Mouse (Mus musculus): ENCODE results near the gene Hapln2. TPM values are rescaled to one million over a fixed set of nuclear protein-coding genes. Genes with fewer than 3 reads are reported as not detected.

The Hapln2 gene
- polyA plus RNA-seq, 1 experiment: 28.5 TPM

DNA sequence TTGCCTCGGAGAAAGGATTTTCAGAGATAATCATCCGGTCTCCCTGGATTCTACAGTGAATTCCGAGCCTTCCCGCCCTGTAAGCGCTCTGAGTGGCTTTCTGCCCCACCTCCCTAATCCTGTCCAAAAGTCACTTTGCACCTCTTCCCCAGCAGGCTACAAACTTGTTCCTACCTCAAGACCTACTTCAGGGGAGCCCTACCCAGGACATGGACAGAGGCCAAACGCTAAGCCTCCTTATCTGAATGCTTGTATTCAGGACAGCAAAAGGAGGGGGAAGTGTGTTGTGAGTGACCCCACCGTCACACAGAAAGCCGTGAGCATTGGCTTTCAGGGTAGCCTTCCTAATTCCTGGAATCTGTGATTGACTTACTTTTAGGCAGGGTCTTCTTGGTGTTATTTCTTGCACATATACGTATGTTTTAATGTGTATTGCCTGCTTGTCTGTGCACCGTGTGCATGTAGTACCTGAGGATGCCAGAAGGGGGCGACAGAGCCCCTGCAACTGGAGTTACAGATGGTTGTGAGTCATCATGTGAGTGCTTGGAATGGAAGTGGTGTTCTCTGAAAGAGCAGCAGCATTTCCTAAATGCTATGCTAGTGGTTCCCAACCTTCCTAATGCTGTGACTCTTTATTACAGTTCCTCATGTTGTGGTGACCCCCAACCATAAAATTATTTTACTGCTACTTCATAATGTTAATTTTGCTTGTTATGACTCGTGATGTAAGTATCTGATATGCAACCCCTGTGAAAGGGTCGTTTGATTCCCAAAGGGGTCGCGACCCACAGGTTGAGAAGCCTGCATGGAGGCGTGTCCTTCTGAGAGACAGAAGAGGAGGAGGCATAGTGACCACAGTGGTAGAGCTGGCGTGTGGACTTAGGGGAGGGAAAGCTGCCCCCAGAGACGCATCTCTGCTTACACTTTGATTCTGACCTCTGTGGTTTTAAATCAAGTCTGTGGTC, 21.3 kb downstream of the Hapln2 start:
- no peak for DNase-seq (ENCODE audit: extremely low spot score in 1 of 2, low spot score in 1 of 2)

DNA sequence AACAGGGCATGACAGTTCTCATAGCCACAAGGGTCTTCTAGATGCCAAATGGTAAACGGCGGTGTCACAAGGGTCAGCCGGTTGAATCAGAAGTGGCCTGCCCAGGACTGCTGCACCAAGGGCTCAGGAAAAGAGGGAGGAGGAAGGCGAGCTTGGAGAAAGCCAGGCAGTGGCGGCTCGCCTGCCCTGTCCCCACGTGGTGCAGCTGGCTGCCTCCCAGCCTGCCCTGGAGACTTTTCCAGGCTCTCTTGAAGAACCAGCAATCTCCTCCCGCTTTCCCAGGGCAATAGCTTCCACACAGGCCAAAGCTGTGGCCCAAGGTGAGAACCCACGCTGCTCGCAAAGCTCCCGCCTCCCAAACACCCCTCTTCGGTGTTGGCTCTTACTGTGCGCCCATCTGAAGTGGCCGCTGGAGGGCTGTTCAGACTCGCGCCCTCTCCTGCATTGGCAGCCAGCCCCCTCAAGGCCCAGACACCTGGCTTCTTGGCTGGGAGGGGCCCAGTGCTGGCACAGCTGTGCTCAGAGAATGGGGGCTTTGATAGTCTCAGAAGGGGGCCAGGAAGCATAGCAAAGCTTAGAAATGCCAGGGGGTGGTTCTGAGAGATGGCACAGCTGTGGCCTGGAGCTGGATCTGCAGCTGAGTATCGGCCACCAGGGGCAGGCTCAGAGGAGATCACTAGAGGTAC, 24.9 kb downstream of the Hapln2 start:
- DNase-seq (ENCODE audit: extremely low spot score in 1 of 2, low spot score in 1 of 2): no peak

DNA sequence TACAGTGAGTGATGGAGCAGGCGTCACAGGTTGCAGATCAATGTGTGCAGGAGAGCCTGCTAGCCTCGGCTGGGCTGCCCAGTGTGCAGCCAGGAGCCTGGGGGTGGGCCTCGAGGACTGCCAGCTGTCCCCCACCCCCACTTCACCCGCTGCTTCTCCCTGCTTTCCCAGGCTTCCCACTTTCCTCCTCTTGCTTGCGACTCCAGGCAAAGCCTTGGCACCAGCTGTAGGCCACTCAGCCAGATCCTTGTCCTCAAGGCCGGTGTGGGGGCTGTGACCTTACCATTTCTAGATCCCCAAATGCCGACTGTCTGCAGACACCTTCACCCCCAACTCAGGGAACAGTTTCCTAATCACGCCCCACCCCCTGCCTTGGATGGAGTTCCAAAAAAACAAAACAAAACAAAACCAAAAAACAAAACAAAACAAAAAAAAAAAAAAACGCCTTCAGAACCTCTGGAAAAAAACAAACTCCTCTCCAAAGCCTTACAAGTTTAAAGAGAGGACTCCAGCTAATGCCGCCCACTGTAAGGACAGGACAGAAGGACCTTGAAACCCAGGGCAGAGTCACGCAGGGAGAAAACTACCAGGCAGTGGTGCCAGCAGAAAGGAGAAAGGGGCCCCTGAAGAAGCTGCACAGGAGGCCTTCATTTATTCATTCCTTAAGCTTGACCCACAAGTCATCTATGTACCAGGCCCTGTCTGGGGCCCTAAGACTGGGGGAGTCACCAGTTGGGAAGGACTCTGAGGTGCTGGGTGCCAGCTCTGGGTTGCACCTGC, 26.4 kb downstream of the Hapln2 start:
- no peak for DNase-seq (ENCODE audit: extremely low spot score in 1 of 2, low spot score in 1 of 2)

DNA sequence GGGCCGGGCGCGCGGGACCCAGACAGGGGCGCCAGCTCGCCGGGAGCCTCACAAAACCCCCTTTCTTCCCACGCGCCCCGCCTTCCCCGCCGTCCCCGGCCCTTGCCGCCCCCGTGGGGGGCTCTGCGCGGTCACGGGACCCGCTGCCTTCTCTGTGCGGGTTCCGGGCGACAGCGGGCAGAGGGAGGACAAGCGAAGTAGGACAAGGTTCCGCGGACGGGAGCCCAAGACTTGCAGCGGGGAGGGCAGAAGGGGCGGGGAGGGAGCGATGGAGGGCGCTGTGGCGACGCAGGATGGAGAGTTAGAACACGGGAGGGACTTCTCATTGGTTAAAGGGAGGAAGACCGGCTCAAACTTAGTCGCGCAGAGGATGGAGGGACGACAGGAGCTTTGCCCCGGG, 27.2 kb downstream of the Hapln2 start, which contains the start of gene Bcan:
Gene Bcan (minus strand): TSS at position 50 of the 400 bp plus-strand sequence.
- DNase-seq (ENCODE audit: extremely low spot score in 1 of 2, low spot score in 1 of 2): peak in 1 of 2 experiments; percentile 62

DNA sequence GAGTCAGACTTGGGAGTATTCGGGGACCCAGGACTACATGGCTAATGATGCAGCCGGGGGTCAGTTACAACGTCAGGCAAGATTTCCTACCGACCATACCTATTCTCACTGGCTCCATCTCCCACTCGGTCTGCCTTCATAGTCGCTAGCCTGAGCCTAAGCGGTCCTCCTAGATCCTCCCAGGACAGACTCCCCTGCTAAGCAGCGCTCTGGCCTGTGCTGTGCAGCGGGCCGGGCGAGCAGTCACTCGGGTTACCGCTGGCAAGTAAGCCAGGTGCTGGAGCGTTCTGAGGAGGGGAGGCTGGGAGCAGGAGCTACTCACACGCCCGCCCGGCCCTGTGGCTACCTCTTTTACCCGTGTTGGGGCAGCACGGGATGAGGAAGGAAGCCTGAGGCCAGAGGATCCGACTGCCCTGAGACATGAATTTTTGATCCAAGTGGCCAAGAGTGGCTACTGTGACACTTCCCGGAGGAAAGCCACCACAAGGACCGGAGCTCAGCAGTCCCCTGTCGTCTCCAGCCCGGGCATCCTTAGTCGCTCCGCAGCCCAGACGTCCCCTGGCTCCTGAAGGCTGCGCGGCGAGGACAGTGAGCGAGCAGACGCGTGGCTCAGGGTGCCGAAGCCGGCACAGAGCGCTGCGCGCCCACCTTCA, 28.0 kb downstream of the Hapln2 start:
- no peak for DNase-seq (ENCODE audit: extremely low spot score in 1 of 2, low spot score in 1 of 2)

DNA sequence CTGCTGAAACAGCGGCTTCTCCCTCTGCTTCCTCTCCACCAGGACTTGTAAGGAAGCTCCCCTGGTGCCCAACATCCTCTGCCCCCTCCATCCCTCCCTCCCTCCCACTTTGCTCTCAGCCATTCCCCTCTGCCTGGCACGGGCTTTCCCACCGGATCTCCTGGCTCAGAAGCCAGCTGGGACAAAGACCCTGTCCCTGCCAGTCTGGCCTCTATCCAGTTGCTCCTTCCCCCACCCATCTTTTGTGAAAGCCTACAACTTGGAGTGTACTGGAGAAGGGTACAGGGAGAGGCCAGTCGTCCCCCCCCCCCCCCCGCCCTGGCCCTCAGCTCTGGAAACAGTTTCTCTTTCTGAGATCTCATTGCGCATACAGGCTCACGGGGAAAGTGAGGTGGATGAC, 28.6 kb downstream of the Hapln2 start:
- peak in 1 of 2 experiments; percentile 60 for DNase-seq (ENCODE audit: extremely low spot score in 1 of 2, low spot score in 1 of 2)

DNA sequence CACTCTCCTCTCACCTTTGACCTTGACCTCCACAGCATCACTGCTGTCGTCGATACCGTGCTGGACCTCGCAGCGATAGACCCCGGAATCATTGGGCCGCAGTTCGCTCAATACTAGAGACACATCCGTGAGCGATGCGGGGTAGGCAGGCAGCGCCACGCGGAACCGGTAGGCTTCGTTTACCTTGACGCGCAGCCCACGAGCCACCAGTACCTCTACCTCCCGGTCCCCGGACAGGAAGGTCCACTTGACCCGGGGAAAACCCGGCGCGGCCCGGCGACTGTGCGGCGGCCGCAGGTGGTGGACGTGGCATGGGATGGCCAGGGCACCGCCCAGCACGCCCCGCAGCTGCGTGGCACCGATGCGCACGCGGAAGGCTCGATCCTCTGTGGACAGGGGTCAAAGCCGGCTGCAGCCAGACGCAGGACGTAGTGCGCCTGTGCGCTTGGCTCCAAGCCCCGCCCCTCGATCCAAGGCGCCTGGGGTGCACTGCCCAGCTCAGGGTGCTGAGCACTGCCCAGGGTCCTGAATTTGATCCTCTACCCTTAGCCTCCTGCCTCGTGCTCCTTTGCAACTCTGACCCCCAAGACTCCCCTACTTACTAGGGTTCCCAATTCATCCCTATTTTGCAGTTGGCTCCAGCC, 30.3 kb downstream of the Hapln2 start:
- no peak for DNase-seq (ENCODE audit: extremely low spot score in 1 of 2, low spot score in 1 of 2)

DNA sequence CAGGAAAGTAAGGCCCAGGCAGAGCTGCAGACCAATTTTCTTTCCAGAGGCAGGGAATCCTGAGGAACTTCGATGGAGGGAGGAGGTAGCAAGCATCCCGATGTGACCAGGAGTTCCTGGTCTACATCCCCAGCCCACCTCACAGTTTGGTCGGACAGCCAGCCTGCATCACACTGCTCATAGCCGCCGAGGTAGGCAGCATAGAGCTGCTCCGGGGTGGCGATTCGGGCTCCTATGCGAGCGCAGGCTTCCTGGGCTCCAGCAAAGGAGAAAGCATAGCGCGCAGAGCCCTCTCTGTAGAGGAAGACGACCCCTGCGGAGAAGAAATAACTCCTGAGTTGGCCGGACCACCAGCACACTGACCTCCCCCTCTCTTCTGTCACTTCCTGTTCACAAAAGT, 31.0 kb downstream of the Hapln2 start:
- no peak for DNase-seq (ENCODE audit: extremely low spot score in 1 of 2, low spot score in 1 of 2)

DNA sequence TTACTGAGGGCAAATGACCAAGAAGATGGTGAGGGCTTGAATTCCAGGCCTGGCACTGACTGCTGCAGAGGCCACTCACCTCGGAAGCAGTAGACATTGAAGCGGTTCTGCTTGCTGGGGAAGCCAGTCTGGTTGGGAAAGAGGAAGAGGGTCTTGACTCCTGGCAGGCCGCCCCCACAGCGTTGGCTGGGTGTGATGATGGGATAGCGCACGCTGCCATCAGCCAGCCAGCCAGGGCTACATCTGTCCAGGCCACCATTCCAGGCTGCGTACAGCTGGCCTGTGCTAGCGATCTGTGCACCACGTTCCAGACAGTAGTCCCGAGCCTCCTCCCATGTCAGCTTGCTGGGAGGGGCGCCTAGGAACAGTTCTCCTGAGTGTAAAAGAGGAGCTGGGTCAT, 32.1 kb downstream of the Hapln2 start:
- DNase-seq (ENCODE audit: extremely low spot score in 1 of 2, low spot score in 1 of 2): no peak

DNA sequence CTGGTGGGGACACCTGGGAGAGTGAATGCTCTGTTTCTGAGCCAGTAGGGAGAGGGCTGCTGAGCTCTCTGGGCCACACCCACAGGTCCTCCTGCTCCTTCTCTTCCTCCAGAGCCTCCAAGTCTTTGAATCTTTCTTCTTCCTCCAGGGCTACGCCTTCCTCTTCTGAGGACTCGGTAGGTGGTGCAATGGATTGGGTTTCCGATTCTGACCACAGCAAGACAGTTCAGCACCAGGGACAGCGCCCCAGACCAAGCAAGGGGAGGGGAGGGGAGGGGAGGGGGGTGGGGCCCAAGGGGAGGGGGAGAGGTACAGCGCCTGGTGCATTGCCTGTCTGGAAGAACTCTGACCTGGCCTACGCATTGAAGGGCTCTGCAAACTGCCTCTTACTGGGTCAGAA, 33.9 kb downstream of the Hapln2 start:
- no peak for DNase-seq (ENCODE audit: extremely low spot score in 1 of 2, low spot score in 1 of 2)

DNA sequence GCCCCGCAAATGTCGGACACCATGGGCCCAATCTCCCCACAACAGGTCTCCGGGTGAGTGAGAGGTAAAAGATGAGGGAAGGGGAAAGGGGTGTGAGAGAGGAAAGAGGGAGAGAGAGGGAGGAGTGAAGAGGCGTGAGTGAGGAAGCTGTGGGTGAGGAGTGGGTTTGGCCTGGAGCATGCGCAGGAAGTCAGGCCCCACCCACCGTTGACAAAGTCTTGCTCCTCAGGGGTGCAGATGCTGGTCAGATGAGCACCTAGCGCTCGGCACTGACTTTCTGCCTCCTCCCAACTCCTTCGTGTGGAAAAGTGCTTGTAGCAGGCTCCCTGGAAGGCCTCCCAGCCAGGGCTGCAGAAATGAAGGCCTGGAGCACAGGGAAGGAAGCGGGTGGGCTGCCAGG, 37.4 kb downstream of the Hapln2 start:
- no peak for DNase-seq (ENCODE audit: extremely low spot score in 1 of 2, low spot score in 1 of 2)

DNA sequence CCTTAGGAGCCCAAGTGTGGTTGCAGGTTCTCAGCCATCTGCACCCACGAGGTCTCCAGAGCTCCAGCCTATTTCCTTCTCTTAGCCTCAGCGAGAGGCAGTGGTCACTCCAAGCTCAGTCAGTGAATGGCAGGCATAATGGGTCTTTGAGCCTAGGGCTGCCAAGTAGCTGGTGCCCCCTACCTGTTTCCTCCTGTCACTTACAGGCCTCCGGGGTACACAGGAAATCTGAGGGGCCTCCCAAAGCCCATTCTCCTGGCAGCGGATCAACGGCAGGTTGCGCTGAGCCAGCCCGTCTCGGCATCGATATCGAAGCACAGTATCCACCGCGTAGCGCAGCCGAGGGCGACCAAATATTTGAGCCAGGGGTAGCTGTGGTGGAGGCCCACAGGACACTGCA, 39.3 kb downstream of the Hapln2 start:
- DNase-seq (ENCODE audit: extremely low spot score in 1 of 2, low spot score in 1 of 2): no peak

DNA sequence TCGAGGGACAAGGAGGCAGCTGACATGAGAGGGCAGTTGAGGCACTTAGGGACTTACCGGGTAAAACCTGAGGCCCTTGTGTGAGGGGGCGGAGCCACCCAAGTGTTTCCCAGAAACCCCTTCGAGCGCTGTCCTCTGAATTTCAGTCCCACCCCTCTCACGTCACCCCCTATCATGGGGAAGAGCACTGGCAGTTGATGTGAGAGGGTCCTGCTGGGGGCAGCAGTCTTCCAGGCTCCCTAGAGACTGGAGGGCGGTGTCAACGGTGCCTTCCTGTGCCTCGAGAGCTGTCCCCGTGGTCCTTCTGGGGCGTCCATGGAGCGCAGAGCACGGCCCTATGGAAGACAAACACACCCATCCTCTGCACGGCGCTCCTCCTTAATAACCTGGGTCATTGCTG, 39.8 kb downstream of the Hapln2 start:
- DNase-seq (ENCODE audit: extremely low spot score in 1 of 2, low spot score in 1 of 2): no peak

DNA sequence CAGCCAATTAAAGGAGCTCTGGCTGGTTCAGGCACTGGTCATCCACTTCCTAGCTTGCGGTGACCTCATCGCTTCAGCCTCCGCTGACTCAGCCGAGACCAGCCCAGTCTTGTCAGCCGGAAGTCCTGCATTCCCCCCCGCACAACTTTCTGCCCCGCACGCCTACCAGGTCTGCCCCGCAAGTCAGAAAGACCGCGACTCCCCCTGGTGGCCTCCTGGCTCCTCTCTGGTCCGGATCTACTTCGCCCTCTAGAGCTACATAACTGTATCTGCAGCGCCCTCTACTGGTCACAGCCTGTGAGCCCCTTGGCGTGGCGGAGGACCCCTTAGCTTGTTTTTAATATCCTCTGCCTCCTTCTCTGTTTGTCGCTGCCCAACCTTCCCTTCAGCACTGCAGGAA, 40.5 kb downstream of the Hapln2 start:
- DNase-seq (ENCODE audit: extremely low spot score in 1 of 2, low spot score in 1 of 2): peak; percentile 81 to 97

DNA sequence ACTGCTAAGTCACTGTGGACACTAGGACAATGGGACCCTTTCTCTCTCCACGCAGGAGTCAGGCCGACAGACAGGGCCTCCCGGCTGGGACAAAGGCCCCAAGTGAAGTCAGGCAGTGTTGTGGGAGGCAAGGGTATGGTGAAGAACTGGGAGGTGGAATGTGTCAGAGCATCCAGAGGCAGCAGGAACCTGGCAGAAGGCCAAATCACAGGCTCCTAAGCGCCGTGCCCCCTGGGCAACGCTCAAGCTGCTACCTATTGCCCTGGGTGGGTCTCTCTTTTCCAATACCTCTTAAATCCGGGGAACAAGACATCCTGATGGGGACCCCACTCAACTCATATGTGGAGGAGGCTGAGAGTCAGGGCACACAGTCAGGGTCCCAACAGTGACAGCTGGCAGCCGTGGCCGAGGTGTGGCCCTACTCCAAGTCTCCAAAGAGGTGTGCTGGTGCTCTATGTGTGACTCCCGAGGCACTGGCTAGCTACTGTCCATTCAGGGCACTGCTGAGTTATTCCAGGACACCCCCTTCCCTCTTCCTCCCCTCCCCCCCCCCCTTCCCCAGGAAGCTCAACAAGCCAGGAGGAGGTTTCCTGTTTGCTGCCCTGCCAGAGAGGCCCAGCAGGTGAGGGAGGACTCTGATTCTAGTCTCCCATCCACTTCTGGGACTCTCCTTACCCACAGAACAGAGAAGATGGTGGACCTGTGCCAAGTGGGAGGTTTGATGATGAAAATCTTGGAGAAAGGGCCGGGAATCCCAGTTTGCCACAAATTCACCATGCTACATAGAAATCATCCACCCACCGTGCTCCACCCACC, 41.7 kb downstream of the Hapln2 start:
- DNase-seq (ENCODE audit: extremely low spot score in 1 of 2, low spot score in 1 of 2): no peak

DNA sequence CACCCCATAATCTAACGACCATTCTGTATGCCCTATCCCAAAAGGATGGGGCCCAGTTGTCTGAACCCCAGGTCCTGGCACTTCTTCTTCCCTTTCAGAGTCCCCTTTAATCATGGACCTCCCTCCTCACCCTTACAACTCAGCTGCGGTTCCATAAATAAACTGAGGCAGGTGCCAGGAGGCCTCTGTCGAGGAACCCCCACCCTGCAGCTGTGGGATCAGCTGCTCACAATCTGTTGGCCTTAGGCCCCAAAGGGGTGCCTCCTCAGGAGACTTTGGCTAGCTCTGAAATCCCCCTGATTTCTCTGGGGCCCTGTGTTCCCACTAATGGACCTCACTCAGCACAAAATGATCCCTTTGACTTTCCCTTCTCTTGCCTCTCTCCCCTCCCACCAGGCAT, 43.3 kb downstream of the Hapln2 start:
- no peak for DNase-seq (ENCODE audit: extremely low spot score in 1 of 2, low spot score in 1 of 2)

DNA sequence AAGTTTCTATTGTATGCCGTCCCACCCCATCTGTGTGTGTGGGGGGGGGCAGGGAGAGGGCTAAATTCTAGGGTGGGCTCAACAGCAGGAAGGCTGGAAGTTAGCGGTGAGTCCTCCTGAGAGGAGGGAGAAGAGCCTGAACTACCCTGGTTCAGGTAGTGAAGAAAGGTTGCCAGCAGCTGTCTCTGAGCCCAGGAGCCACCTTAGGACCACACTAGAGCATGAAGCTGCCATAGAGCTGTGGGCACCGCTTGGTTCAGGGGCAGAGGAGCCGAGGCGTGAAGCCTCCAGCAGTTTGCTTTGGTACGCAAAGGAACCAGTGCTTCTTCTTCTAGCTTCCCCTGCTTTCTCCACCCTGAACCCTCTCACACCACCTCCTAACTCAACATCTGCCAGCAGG, 43.8 kb downstream of the Hapln2 start:
- no peak for DNase-seq (ENCODE audit: extremely low spot score in 1 of 2, low spot score in 1 of 2)

DNA sequence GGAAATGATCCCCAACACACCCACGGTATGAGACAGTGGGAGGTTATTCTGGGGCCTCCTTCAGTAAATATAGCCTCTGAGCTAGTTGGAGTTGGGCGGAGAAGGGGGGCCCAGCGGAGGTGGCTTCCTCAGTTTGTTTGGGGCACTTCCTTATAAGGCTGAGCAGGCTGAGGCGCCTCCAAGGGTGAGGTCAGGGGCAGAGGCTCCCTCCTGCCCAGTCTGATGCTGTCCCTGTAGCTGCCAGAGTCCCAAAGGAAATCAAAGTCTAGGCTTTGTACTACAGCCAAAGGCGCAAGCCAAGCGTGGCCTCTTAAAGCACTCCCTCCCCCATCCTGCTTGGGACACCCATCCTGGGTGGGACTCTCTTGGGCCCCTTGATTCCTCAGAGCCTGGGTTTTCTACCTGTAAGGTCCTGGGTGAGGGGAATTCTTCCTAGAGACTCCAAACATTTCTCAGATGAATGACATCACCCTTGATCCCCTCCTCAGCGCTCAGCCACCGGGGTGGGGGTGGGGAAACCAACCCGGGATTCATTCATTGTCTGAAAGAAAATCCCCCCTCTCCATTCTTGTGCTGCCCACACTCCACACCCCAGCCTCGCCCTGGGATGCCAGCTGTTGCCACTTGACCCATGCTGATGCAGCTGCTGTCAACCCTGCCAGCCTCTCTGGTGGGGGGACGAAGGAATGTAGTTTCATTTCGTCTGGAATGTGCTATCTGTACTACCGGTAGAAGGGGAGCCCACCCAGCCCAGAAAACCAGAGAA, 44.4 kb downstream of the Hapln2 start:
- no peak for DNase-seq (ENCODE audit: extremely low spot score in 1 of 2, low spot score in 1 of 2)
